Mouse (Mus musculus) heart, embryonic 10.5 days (tissue): Measurements from ENCODE around the gene Ccdc113. TPM values are rescaled to one million over a fixed set of nuclear protein-coding genes. Genes with fewer than 3 reads are reported as not detected.
A peak's percentile ranks its signal among the peaks of the same experiment; 100 is the strongest.

Experiments
- DNase-seq: peaks from one replicate; pipeline ENCODE4 v3.0.0-alpha.2; 2017; ENCODE audit warnings: low spot score
- H3K27ac ChIP-seq: fragments of 300-500 bp; sonication (generic); 2 replicates; pipeline ENCODE4 v1.5.1; 2016; ENCODE audit warnings: mild to moderate bottlenecking
- H3K27me3 ChIP-seq: fragments of 300-500 bp; sonication (generic); 2 replicates; pipeline ENCODE4 v1.6.1; 2016; ENCODE audit warnings: mild to moderate bottlenecking; ENCODE audit not compliant: poor library complexity, insufficient read depth, severe bottlenecking
- H3K36me3 ChIP-seq: fragments of 300-500 bp; sonication (generic); 2 replicates; pipeline ENCODE4 v1.6.1; 2016; ENCODE audit warnings: mild to moderate bottlenecking, moderate library complexity
- H3K4me1 ChIP-seq: fragments of 300-500 bp; sonication (generic); 2 replicates; pipeline ENCODE4 v1.6.1; 2016; ENCODE audit warnings: mild to moderate bottlenecking
- H3K4me3 ChIP-seq: fragments of 300-500 bp; sonication (generic); 2 replicates; pipeline ENCODE4 v1.5.1; 2016; ENCODE audit warnings: mild to moderate bottlenecking, moderate library complexity
- H3K9me3 ChIP-seq: fragments of 300-500 bp; sonication (generic); 2 replicates; pipeline ENCODE4 v1.6.1; 2016; ENCODE audit warnings: mild to moderate bottlenecking, moderate library complexity
- WGBS: fragments of 180-500 bp; shearing (Covaris S2); methylation state at CpG from one replicate; pipeline ENCODE4 v1.1.7; 2016; 5-methylcytosine and 5-hydroxymethylcytosine counted together
- polyA plus RNA-seq: library from polyadenylated mRNA; unstranded; fragments of >200 nt; fragmentation: Nextera tagmentation; extraction: Ambion mirVana; gene quantifications from 2 replicates; pipeline ENCODE4 v1.2.1, GENCODE M21; 2016

Gene Ccdc113
- polyA plus RNA-seq, 1 experiment from 2014 or later, result 1.4 TPM

DNA sequence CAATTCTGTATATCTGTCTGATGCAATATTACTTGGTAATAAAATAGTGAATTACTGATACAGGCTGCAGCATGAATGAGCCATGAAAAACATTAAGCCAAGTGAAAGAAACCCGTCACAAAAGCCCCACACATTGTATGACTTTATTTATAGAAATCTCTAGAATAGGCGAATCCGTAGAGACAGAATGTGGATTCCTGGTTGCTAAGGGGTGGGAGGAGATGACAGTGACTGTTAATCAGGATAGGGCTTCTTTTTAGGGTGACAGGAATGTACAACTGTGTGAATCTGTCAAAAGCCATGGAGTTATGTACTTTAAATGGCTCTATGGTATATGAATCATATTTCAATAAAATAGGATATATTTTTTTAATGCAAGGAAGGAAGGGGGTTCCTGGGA, 28.3 kb upstream of the Ccdc113 start:
- no peak for DNase-seq
- 71% methylated on average over 3 of the region's 3 CpGs for WGBS
- no peaks in the 10 kb centered on the region for H3K9me3 ChIP-seq

DNA sequence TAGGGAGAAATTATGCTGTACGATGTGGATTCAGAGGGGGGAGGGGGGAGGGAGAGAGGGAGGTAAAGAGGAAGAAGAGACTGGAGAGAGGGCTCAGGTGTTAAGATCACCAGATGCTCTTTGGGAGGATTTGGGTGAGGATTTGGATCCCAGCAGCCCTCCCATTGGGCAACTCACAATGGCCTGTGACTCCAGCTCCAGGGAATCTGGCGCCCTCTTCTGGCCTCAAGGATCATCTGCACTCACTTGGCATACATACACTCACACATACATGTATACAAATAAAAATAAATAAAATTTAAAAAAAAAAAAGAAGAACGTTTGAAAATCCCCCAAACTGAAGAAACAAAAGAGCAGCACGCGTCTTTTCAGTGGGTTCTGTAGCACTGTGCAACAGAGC, 27.6 kb upstream of the Ccdc113 start:
- H3K9me3 ChIP-seq, result no peaks in the 10 kb centered on the region
- 71% methylated on average over 5 of the region's 5 CpGs for WGBS
- no peak for DNase-seq
- no peak overlapping the region for H3K27ac ChIP-seq
- H3K4me3 ChIP-seq, result no peak overlapping the region
- no peaks in the 10 kb centered on the region for H3K36me3 ChIP-seq
- no peaks in the 10 kb centered on the region for H3K4me1 ChIP-seq
- H3K27me3 ChIP-seq, result no peaks in the 10 kb centered on the region

More for the DNA sequence above, 28.3 kb upstream of the Ccdc113 start:
- Histone ChIP-seq H3K27ac (no peak overlapping the region), H3K27me3 (no peaks in the 10 kb centered on the region), H3K36me3 (no peaks in the 10 kb centered on the region), H3K4me3 (no peak overlapping the region), H3K4me1 (no peaks in the 10 kb centered on the region)

DNA sequence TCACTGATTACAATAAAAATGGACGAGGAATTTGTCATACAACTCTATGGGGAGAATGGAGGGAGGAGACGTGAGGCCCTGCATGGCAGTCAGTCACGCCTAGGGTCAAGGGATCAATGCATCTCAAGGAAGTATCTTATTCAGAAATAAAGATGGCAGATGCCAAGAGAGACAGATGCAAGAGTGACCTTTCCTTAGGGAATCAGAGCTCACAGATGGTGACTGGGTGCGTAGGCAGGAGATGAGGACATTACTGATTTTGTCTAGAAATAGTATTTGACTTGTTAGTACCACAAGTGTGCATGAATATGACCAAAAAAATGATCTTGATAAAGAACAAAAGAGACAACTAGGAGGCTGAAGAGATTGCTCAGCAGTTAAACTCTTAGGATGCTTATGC, 21.6 kb upstream of the Ccdc113 start:
- no peaks in the 10 kb centered on the region for H3K9me3 ChIP-seq
- H3K4me3 ChIP-seq, result no peak overlapping the region
- no peak overlapping the region for H3K27ac ChIP-seq
- H3K27me3 ChIP-seq, result no peaks in the 10 kb centered on the region
- no peaks in the 10 kb centered on the region for H3K4me1 ChIP-seq
- DNase-seq, result no peak
- WGBS, result 75% methylated on average over 4 of the region's 4 CpGs
- H3K36me3 ChIP-seq, result no peaks in the 10 kb centered on the region

DNA sequence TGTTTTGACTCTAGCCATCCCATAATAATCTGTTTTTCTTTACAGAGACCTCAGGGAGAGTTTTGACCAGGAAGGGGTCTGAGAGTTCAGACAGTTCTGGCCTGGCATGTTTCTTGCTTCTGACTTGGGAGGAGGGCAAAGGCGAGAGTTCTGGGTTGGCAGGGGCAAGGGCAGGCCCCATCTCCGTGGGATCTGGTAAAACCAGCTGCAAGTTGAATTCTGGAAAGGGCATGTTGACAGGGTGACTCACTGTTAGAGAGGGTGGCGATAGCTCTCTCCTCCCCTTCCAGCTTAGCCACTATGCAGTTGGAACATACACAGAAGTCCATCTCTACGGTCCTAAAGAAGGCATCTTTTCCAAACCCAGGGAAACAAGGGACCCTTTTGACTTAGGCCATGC, 20.7 kb upstream of the Ccdc113 start:
- 64% methylated on average over 4 of the region's 4 CpGs for WGBS
- Histone ChIP-seq H3K9me3 (no peaks in the 10 kb centered on the region), H3K27me3 (no peaks in the 10 kb centered on the region), H3K27ac (no peak overlapping the region), H3K4me3 (no peak overlapping the region), H3K4me1 (no peaks in the 10 kb centered on the region), H3K36me3 (no peaks in the 10 kb centered on the region)
- DNase-seq, result no peak

DNA sequence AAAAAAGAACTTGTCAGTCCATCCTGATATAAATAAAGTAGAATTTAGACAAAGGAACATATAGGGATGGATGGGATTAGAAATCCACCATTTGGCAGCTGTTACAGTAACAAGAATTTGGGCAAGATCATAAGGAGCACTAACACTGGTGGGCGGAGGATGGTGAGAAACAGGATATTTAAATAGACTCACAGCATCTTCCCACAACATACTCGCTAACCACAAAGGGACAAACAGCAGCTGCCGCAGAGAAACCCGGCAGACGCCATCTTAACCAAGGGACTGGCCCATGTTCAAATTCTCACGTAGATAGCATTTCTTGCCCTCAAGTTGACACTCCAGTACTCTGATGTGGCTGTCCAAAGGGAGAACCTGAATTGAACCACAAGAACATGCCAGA, 17.0 kb upstream of the Ccdc113 start:
- H3K36me3 ChIP-seq, result no peaks in the 10 kb centered on the region
- no peaks in the 10 kb centered on the region for H3K9me3 ChIP-seq
- no peaks in the 10 kb centered on the region for H3K27me3 ChIP-seq
- 91% methylated on average over 6 of the region's 6 CpGs for WGBS
- H3K27ac ChIP-seq, result no peak overlapping the region
- no peaks in the 10 kb centered on the region for H3K4me1 ChIP-seq
- no peak overlapping the region for H3K4me3 ChIP-seq
- no peak for DNase-seq

DNA sequence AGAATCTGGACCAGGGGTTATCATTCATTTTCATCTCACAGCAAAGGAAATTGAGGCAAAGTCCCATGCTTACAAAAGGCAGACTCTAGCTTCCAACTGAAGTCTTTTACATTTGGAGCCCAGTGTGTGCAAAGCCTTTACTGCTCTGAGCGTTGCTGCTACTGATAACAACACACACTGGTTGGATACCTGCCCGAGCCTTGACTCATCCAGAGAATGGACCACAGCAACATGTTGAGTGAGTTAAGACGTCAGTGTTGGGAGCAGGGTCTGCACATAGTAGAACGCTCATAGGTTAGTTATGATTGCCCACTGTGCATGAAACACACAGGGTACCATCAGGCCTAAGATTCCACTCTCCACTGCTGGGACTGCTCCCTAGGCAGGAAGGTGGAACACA, 9.9 kb upstream of the Ccdc113 start:
- Histone ChIP-seq H3K9me3 (no peaks in the 10 kb centered on the region), H3K4me3 (no peak overlapping the region), H3K36me3 (no peaks in the 10 kb centered on the region), H3K27ac (no peak overlapping the region), H3K4me1 (no peaks in the 10 kb centered on the region), H3K27me3 (no peaks in the 10 kb centered on the region)
- 81% methylated on average over 4 of the region's 4 CpGs for WGBS
- no peak for DNase-seq

DNA sequence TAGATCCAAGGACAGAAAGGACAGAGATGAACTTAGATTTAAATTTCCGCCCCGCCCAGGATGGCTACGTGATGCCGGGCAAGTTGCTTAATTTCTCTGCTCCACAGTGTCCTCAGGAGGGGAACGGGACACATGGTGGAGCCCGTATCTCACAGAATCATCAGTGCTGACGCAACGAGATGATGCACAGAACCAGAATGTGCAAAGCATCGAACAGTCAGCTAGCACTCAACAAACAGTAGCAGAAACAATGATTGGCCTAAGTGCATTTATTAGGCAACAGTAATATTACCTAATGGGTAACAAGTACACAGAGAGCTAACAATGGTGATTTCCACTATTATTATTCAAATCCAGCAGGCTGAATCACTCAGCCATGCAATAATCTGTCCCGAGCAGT, 5.7 kb upstream of the Ccdc113 start:
- 85% methylated on average over 10 of the region's 10 CpGs for WGBS
- no peak overlapping the region for H3K4me3 ChIP-seq

DNA sequence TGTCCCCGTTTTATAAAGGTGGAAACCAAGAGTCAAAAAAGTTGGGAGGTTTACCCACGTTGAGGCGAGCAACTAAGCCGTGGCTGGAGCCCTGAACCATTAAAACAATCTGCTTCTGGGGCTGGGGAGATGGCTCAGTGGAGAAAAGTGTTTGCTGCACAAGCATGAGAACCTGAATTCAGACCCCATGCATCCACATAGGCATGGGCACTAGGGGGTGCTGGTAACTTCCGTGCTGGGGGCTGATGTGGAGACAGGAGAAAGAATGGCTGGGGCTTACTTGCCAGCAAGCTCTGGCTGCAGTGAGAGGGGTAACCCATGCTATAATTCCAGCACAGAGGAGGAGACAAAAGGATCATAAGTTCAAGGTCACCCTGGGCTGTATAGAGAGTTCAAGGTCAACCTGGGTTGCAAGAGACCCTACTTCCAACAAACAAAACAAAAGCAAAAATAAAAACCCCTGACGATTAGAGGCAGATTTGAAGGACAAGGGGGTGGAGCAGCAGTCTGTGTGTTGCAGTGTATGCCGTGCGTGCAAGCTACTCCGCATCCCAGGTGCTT, 5.1 kb upstream of the Ccdc113 start:
- Histone ChIP-seq H3K27ac (peak overlapping the region; percentile 32; the same call in 1 of the 2 replicates), H3K9me3 (no peaks in the 10 kb centered on the region), H3K27me3 (no peaks in the 10 kb centered on the region), H3K36me3 (no peaks in the 10 kb centered on the region), H3K4me3 (no peak overlapping the region), H3K4me1 (peaks cover under 1% of the 10 kb centered on the region)
- no peak for DNase-seq
- 62% methylated on average over 9 of the region's 9 CpGs for WGBS

More for the DNA sequence above, 5.7 kb upstream of the Ccdc113 start:
- no peak overlapping the region for H3K27ac ChIP-seq
- no peaks in the 10 kb centered on the region for H3K27me3 ChIP-seq
- DNase-seq, result no peak
- H3K4me1 ChIP-seq, result no peaks in the 10 kb centered on the region
- H3K36me3 ChIP-seq, result no peaks in the 10 kb centered on the region
- H3K9me3 ChIP-seq, result no peaks in the 10 kb centered on the region

DNA sequence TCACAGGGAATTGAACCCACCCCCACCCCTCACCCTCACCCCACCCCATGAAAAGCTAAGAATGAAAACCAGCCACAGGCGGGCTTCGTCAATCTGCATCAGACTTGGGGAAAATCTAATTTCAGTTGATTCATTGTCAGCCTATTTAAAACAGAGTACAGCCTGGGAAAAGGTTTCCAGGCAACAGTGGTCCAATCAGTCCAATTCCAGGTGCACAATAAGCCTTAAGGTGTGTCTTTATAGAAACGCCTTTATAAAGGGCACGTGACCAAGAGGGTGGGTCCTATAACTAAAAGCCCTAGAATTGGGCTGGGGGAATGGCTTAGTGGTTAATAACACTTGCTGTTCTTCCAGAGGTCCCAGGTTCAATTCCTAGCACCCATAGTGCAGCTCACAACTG, 1.7 kb upstream of the Ccdc113 start:
- peaks cover 6% of the 10 kb centered on the region for H3K4me1 ChIP-seq
- DNase-seq, result no peak
- 59% methylated on average over 4 of the region's 4 CpGs for WGBS

DNA sequence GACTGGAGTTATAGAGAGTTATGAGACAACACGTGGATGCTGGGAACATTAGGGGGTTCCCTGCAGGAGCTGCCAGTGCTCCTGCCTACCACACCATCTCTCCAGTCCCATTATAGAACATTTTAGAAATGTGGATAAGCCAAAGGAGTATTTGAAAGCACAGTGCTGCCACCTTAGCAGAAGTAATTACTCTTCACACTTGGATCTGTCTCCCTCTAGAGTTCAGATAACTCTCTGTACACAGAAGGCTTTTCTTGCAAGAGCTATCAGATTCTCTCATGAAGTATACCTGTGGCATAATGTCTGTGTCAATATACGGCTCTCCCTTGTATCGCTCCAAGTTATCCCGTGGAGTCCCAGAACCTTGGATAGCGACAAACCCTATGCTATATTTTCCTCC, 5.6 kb downstream of the Ccdc113 start:
- no peak overlapping the region for H3K27ac ChIP-seq
- H3K36me3 ChIP-seq, result no peaks in the 10 kb centered on the region
- no peak overlapping the region for H3K4me3 ChIP-seq
- H3K27me3 ChIP-seq, result no peaks in the 10 kb centered on the region
- no peaks in the 10 kb centered on the region for H3K4me1 ChIP-seq
- WGBS, result 80% methylated on average over 5 of the region's 5 CpGs
- no peaks in the 10 kb centered on the region for H3K9me3 ChIP-seq
- no peak for DNase-seq

More for the DNA sequence above, 1.7 kb upstream of the Ccdc113 start:
- Histone ChIP-seq H3K4me3 (no peak overlapping the region), H3K36me3 (no peaks in the 10 kb centered on the region), H3K27ac (no peak overlapping the region), H3K27me3 (no peaks in the 10 kb centered on the region), H3K9me3 (no peaks in the 10 kb centered on the region)

DNA sequence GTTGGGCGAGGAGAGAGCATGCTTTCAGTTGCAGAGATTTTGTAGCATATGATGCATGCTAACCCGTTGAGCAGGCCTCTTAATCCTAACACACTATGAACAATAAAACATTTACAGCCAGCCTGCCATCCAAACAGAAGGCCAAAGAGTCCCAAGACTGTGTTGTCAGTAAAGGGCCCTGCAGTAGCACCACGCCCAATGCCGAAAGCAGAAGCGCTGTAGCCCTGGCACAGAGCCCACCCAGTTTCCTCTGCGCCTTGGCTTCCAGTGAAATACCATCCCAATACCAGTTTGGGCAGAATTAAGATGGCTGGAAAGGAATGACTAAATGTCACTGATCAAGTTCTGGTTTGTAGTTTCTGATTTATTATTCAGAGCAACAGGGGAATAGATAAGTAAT, 8.3 kb downstream of the Ccdc113 start:
- Histone ChIP-seq H3K27me3 (no peaks in the 10 kb centered on the region), H3K4me3 (no peak overlapping the region), H3K27ac (no peak overlapping the region), H3K9me3 (no peaks in the 10 kb centered on the region), H3K36me3 (no peaks in the 10 kb centered on the region), H3K4me1 (no peaks in the 10 kb centered on the region)
- 91% methylated on average over 6 of the region's 6 CpGs for WGBS
- DNase-seq, result no peak

DNA sequence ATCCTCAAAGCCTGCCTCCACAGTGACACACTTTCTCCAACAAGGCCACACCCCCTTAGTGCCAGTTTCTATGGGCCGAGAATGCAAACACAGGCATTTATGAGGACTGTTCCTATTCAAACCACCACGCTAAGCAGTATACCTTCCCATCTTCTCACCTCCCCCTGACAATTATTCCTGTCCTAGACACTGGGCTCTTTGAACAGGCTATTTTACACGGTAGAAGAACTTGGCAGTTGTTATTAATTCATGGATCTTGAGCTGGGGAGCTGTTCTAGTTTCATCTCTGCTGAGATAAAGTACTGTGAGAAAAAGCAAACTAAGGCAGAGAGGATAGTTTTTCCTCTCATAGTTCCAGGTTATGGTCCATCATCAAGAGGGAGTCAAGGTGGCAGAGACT, 9.2 kb downstream of the Ccdc113 start:
- Histone ChIP-seq H3K9me3 (no peaks in the 10 kb centered on the region), H3K4me3 (no peak overlapping the region), H3K4me1 (peaks cover 6% of the 10 kb centered on the region), H3K27ac (no peak overlapping the region), H3K27me3 (no peaks in the 10 kb centered on the region), H3K36me3 (no peaks in the 10 kb centered on the region)
- no peak for DNase-seq
- WGBS, result 83% methylated on average over 3 of the region's 3 CpGs

DNA sequence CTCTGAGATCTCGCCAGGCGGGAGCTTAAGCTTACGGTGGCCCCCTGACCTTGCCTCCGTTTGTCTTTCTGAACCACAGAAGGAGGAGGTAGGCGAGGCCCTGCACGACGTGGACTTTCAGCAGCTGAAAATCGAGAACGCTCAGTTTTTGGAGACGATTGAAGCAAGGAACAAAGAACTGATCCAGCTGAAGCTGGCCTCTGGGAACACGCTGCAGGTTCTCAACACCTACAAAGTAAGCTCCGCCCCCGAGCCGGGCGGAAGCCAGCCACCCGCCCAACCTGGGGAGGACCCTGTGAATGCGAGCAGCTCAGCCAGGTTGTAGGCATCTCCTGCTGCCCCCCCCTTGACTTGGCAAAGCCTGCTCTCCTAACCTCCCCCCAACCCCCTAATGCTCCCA, 11.9 kb downstream of the Ccdc113 start:
- H3K36me3 ChIP-seq, result no peaks in the 10 kb centered on the region
- H3K27ac ChIP-seq, result no peak overlapping the region
- 67% methylated on average over 17 of the region's 17 CpGs for WGBS
- no peaks in the 10 kb centered on the region for H3K27me3 ChIP-seq
- H3K9me3 ChIP-seq, result no peaks in the 10 kb centered on the region
- no peak overlapping the region for H3K4me3 ChIP-seq
- no peak for DNase-seq
- H3K4me1 ChIP-seq, result peaks cover 21% of the 10 kb centered on the region

DNA sequence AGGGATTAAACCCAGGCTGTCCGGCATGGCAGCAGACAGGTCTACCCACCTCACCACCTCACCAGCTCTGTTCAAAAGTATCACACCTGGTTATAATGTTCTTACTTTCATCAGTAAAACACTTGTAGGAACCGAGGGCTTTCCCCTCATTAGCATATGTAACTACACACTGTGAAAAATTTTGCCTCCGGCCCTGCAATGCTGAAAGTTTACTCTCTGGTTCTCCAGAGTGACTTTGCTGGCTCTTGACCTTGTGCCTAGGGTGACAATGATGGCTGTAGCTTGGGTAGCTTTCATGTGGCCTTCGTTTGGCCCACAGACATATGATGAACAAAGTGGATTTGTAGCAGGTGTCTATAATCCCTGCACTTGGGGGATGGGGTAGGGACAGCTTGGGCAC, 13.1 kb downstream of the Ccdc113 start:
- H3K27ac ChIP-seq, result no peak overlapping the region
- 81% methylated on average over 4 of the region's 4 CpGs for WGBS
- no peak for DNase-seq
- no peaks in the 10 kb centered on the region for H3K27me3 ChIP-seq
- no peaks in the 10 kb centered on the region for H3K36me3 ChIP-seq
- H3K9me3 ChIP-seq, result no peaks in the 10 kb centered on the region
- no peak overlapping the region for H3K4me3 ChIP-seq
- H3K4me1 ChIP-seq, result peaks cover 25% of the 10 kb centered on the region
